In genomic region chr11:103268905-103269304, GRCm38 (mm10) we compare ENCODE assay signal across 25 mouse cellular contexts. TPM values are rescaled to one million over a fixed set of nuclear protein-coding genes. Genes with fewer than 3 reads are reported as not detected.
DNase-seq lines count a peak whose midpoint lies in the region; ATAC-seq and TF ChIP-seq lines count a peak whose summit lies in the region.
"Had no signal": no experiment of that assay in that cellular context is flagged by ENCODE, and none has a peak within 500 bp of the region (broad histone marks: within the 10 kb centered on the region; RNA-seq: fewer than 3 reads in every experiment).

No protein-coding gene starts in this region.

- H3K79me2 ChIP-seq in macrophage (ENCODE audit: inconsistent target), result peaks cover 30% of the 10 kb centered on the region

- ATAC-seq in forebrain, embryonic 11.5 days (replicated peaks; ENCODE audit: low FRiP score), result no peak
- no peak for ATAC-seq in midbrain, embryonic 13.5 days
- ATAC-seq: forebrain, embryonic 16.5 days; inflammation-experienced regulatory T-cells, adult 6 months had no signal

- H3K4me3 ChIP-seq in forebrain, embryonic 10.5 days, result no peak overlapping the region
- H3K4me3 ChIP-seq in forebrain, embryonic 11.5 days (ENCODE audit: low read depth, low read length), result no peak overlapping the region
- no peak overlapping the region for H3K4me3 ChIP-seq in midbrain, embryonic 10.5 days
- H3K4me3 ChIP-seq in midbrain, embryonic 13.5 days (replicated peaks), result no peak overlapping the region
- no peak overlapping the region for H3K4me3 ChIP-seq in bone marrow macrophage, adult 2 months (ENCODE audit: insufficient read depth, low read length)
- no peak overlapping the region for H3K4me3 ChIP-seq in macrophage (ENCODE audit: inconsistent target)
- H3K4me3 ChIP-seq: hindbrain, embryonic 12.5 days; kidney, embryonic 15.5 days; limb, embryonic 12.5 days; stomach, embryonic 15.5 days had no signal

- TF ChIP-seq POLR2A in bone marrow macrophage, adult 2 months (IDR thresholded peaks at IDR 0.05; ENCODE audit: borderline replicate concordance, low read depth, low read length), result no peak

- H3K4me1 ChIP-seq in forebrain, embryonic 10.5 days, result peaks cover 70% of the 10 kb centered on the region
- peaks cover 11% of the 10 kb centered on the region for H3K4me1 ChIP-seq in forebrain, embryonic 11.5 days (replicated peaks; ENCODE audit: control insufficient read depth, insufficient read depth, low read length)
- peaks cover 65% of the 10 kb centered on the region for H3K4me1 ChIP-seq in midbrain, embryonic 10.5 days
- peaks cover 37% of the 10 kb centered on the region for H3K4me1 ChIP-seq in midbrain, embryonic 13.5 days (replicated peaks)
- peaks cover 30% of the 10 kb centered on the region for H3K4me1 ChIP-seq in bone marrow macrophage, adult 2 months (ENCODE audit: control insufficient read depth, insufficient read depth, low read length)

- TF ChIP-seq CTCF in bone marrow macrophage, adult 2 months (IDR thresholded peaks at IDR 0.05; ENCODE audit: low read depth, low read length), result no peak

- H3K36me3 ChIP-seq in forebrain, embryonic 10.5 days (replicated peaks), result no peaks in the 10 kb centered on the region
- no peaks in the 10 kb centered on the region for H3K36me3 ChIP-seq in forebrain, embryonic 11.5 days (ENCODE audit: control insufficient read depth, insufficient read depth, low read length)
- no peaks in the 10 kb centered on the region for H3K36me3 ChIP-seq in midbrain, embryonic 10.5 days
- no peaks in the 10 kb centered on the region for H3K36me3 ChIP-seq in midbrain, embryonic 13.5 days
- no peaks in the 10 kb centered on the region for H3K36me3 ChIP-seq in macrophage (ENCODE audit: inconsistent target)
- H3K36me3 ChIP-seq: hindbrain, embryonic 12.5 days; kidney, embryonic 15.5 days; limb, embryonic 12.5 days; stomach, embryonic 15.5 days had no signal

- 0 out of 2 replicates have a peak, but pooled peaks cover 4% of the 10 kb centered on the region for H3K27me3 ChIP-seq in forebrain, embryonic 10.5 days (ENCODE audit: poor library complexity, severe bottlenecking)
- no peaks in the 10 kb centered on the region for H3K27me3 ChIP-seq in forebrain, embryonic 11.5 days (ENCODE audit: control insufficient read depth, insufficient read depth, low read length)
- H3K27me3 ChIP-seq in midbrain, embryonic 10.5 days (ENCODE audit: low read depth, poor library complexity, severe bottlenecking), result no peaks in the 10 kb centered on the region
- no peaks in the 10 kb centered on the region for H3K27me3 ChIP-seq in midbrain, embryonic 13.5 days
- H3K27me3 ChIP-seq: hindbrain, embryonic 12.5 days; kidney, embryonic 15.5 days; limb, embryonic 12.5 days; stomach, embryonic 15.5 days had no signal

- no peak for DNase-seq in forebrain, embryonic 10.5 days (ENCODE audit: extremely low spot score, low spot score)
- no peak for DNase-seq in forebrain, embryonic 11.5 days (ENCODE audit: low spot score)
- DNase-seq in midbrain, embryonic 10.5 days (ENCODE audit: low spot score), result no peak
- DNase-seq in frontal cortex, postnatal 25 days (ENCODE audit: low spot score in 2 of 2), result no peak
- DNase-seq: lung, postnatal 36 days; spleen, adult 18-20 months; thymus, adult 2 months had no signal

- WGBS in forebrain, embryonic 10.5 days, result 88% methylated on average over 3 of the region's 3 CpGs
- 100% methylated on average over 3 of the region's 3 CpGs for WGBS in forebrain, embryonic 11.5 days
- WGBS in midbrain, embryonic 10.5 days, result 92% methylated on average over 3 of the region's 3 CpGs
- WGBS in midbrain, embryonic 13.5 days, result 89% methylated on average over 3 of the region's 3 CpGs
- WGBS in macrophage (ENCODE audit: missing documents), result 70% methylated on average over 3 of the region's 3 CpGs

- H3K9ac ChIP-seq in forebrain, embryonic 11.5 days (ENCODE audit: low read length), result no peak overlapping the region
- no peak overlapping the region for H3K9ac ChIP-seq in midbrain, embryonic 13.5 days (replicated peaks)
- H3K9ac ChIP-seq: kidney, embryonic 15.5 days; limb, embryonic 12.5 days; stomach, embryonic 15.5 days had no signal

- no peak overlapping the region for H3K4me2 ChIP-seq in forebrain, embryonic 11.5 days (ENCODE audit: low read depth, low read length, severe bottlenecking)
- no peak overlapping the region for H3K4me2 ChIP-seq in midbrain, embryonic 13.5 days (replicated peaks)

- H3K27ac ChIP-seq in forebrain, embryonic 10.5 days, result peak overlapping the region; percentile 90; the same call in 1 of the 2 replicates
- no peak overlapping the region for H3K27ac ChIP-seq in forebrain, embryonic 11.5 days (ENCODE audit: low read depth, low read length)
- H3K27ac ChIP-seq in midbrain, embryonic 10.5 days (replicated peaks), result peak overlapping the region; percentile 92
- no peak overlapping the region for H3K27ac ChIP-seq in midbrain, embryonic 13.5 days
- peak overlapping the region; percentile 51 for H3K27ac ChIP-seq in bone marrow macrophage, adult 2 months (ENCODE audit: insufficient read depth, low read depth, low read length)
- peak overlapping the region; percentile 22; the same call in 1 of the 2 replicates for H3K27ac ChIP-seq in macrophage

- H3K9me3 ChIP-seq in forebrain, embryonic 10.5 days, result no peaks in the 10 kb centered on the region
- no peaks in the 10 kb centered on the region for H3K9me3 ChIP-seq in forebrain, embryonic 11.5 days (ENCODE audit: control insufficient read depth, low read length)
- no peaks in the 10 kb centered on the region for H3K9me3 ChIP-seq in midbrain, embryonic 10.5 days (replicated peaks)
- H3K9me3 ChIP-seq in midbrain, embryonic 13.5 days, result no peaks in the 10 kb centered on the region
- H3K9me3 ChIP-seq: hindbrain, embryonic 12.5 days; kidney, embryonic 15.5 days; limb, embryonic 12.5 days; stomach, embryonic 15.5 days had no signal

RNA-seq across cellular contexts. Expression of gene Map3k14, which starts 1.6 kb away (rescaled TPM):
- polyA plus RNA-seq in forebrain, embryonic 10.5 days (2016; fragmentation: Nextera tagmentation; extraction: Ambion mirVana), result 4.0 TPM in 2 replicates
- polyA plus RNA-seq in forebrain, embryonic 11.5 days (2014; fragmentation: Nextera tagmentation; extraction: Ambion mirVana), result 3.8 and 4.6 TPM in 2 replicates
- 4.4 and 5.4 TPM in 2 replicates for polyA plus RNA-seq in midbrain, embryonic 10.5 days (2016; fragmentation: Nextera tagmentation; extraction: Ambion mirVana)
- polyA plus RNA-seq in midbrain, embryonic 13.5 days (2015; fragmentation: Nextera tagmentation; extraction: Ambion mirVana), result 3.6 and 5.0 TPM in 2 replicates
- 17.9 and 18.7 TPM in 2 replicates for polyA plus RNA-seq in bone marrow macrophage, adult 2 months (2012; ENCODE audit: insufficient read depth, insufficient read length, missing spikeins)
- 100 to 1,000 TPM in 5 of 26 experiments, 10 to 100 TPM in 21; 16.7 to 137 (median 78.1) TPM for total RNA-seq in macrophage (2018; cell fraction: chromatin; rRNA removed)
- 10 to 100 TPM in 23 of 26 experiments, 1 to 10 TPM in 3; 7.8 to 23.6 (median 14.8) TPM for total RNA-seq in macrophage (2018; cell fraction: cytosol; rRNA removed)
- total RNA-seq in macrophage (2018; cell fraction: nucleus; rRNA removed), result 10 to 100 TPM in 25 of 26 experiments, 1 to 10 TPM in 1; 9.3 to 75.6 (median 42.6) TPM
- 9.0 to 14.1 TPM (median 9.9 TPM) in 3 replicates for polyA plus RNA-seq in macrophage (2018)

RNA-seq across cellular contexts. Expression of gene Spata32, which starts 50.7 kb away (rescaled TPM):
- not detected in 2 replicates for polyA plus RNA-seq in forebrain, embryonic 10.5 days (2016; fragmentation: Nextera tagmentation; extraction: Ambion mirVana)
- not detected in 2 replicates for polyA plus RNA-seq in forebrain, embryonic 11.5 days (2014; fragmentation: Nextera tagmentation; extraction: Ambion mirVana)
- not detected in 2 replicates for polyA plus RNA-seq in midbrain, embryonic 10.5 days (2016; fragmentation: Nextera tagmentation; extraction: Ambion mirVana)
- polyA plus RNA-seq in midbrain, embryonic 13.5 days (2015; fragmentation: Nextera tagmentation; extraction: Ambion mirVana), result 0.43 and 0.48 TPM in 2 replicates
- not detected in 2 replicates for polyA plus RNA-seq in bone marrow macrophage, adult 2 months (2012; ENCODE audit: insufficient read depth, insufficient read length, missing spikeins)
- total RNA-seq in macrophage (2018; cell fraction: chromatin; rRNA removed), result not detected
- total RNA-seq in macrophage (2018; cell fraction: cytosol; rRNA removed), result not detected
- not detected for total RNA-seq in macrophage (2018; cell fraction: nucleus; rRNA removed)
- not detected in 3 replicates for polyA plus RNA-seq in macrophage (2018)
- total RNA-seq: adrenal gland, postnatal 4 days; ES-E14; gastrocnemius, adult 18-20 months; heart, adult 8-10 months had no signal
- polyA plus RNA-seq: erythroblast, embryonic 14.5 days; forebrain, embryonic 16.5 days; heart, embryonic 16.5 days; hindbrain, embryonic 12.5 days; inflammation-experienced regulatory T-cells, adult 6 months; kidney, embryonic 15.5 days; limb, embryonic 12.5 days; liver, embryonic 16.5 days; midbrain, embryonic 11.5 days; neural tube, embryonic 11.5 days; stomach, embryonic 15.5 days; thymus, adult 2 months had no signal

Comparison
In these comparisons a context has a peak if more than half of its experiments do, and no peak if none do; other contexts are left out.
1. H3K27ac ChIP-seq: peak in forebrain, embryonic 10.5 days (single experiment), midbrain, embryonic 10.5 days (single experiment), bone marrow macrophage, adult 2 months (single experiment) and macrophage (single experiment); none in forebrain, embryonic 11.5 days (single experiment) and midbrain, embryonic 13.5 days (single experiment).